Mouse (Mus musculus): ENCODE data around the gene Trip10.

- TF ChIP-seq CTCF (IDR thresholded peaks at IDR 0.05; ENCODE audit: low read depth, low read length) (no peak), POLR2A (IDR thresholded peaks at IDR 0.05; ENCODE audit: insufficient read depth, low read length) (no peak), EP300 (IDR thresholded peaks at IDR 0.05; ENCODE audit: insufficient read depth, low read depth, low read length) (no peak)
Measured at GRCm38 (mm10) chr17:57258191-57258590, 8.9 kb downstream of the Trip10 start.
